Mouse (Mus musculus): ENCODE measurements at regions not wholly inside any gene's neighbourhood (a gene's known extent, or its start where the extent isn't known, plus 50 kb on each side); places are given as distances from the start of the nearest gene placed in this dataset.
A peak's percentile ranks its signal among the peaks of the same experiment; 100 is the strongest.

GRCm38 (mm10) chr6:127334256-127334655, 112.4 kb upstream of the Parp11 start:
- TF ChIP-seq CTCF (IDR thresholded peaks at IDR 0.05; ENCODE audit: borderline replicate concordance, extremely low read depth, insufficient read depth, insufficient read length) (no peak), POLR2A (IDR thresholded peaks at IDR 0.05; ENCODE audit: borderline replicate concordance, extremely low read depth, insufficient read depth, insufficient read length, poor library complexity, severe bottlenecking) (no peak)
- no peak for DNase-seq (ENCODE audit: low read depth)

- no peak for DNase-seq (ENCODE audit: low read depth)
- TF ChIP-seq POLR2A (IDR thresholded peaks at IDR 0.05; ENCODE audit: borderline replicate concordance, extremely low read depth, insufficient read depth, insufficient read length, poor library complexity, severe bottlenecking) (no peak), CTCF (IDR thresholded peaks at IDR 0.05; ENCODE audit: borderline replicate concordance, extremely low read depth, insufficient read depth, insufficient read length) (no peak)
Observed at GRCm38 (mm10) chr6:127335462-127335886, 111.2 kb upstream of the Parp11 start.

- TF ChIP-seq POLR2A (IDR thresholded peaks at IDR 0.05; ENCODE audit: borderline replicate concordance, extremely low read depth, insufficient read depth, insufficient read length, poor library complexity, severe bottlenecking) (no peak), CTCF (IDR thresholded peaks at IDR 0.05; ENCODE audit: borderline replicate concordance, extremely low read depth, insufficient read depth, insufficient read length) (no peak)
- DNase-seq (ENCODE audit: low read depth): no peak
Observed at GRCm38 (mm10) chr6:127335996-127336660, 110.5 kb upstream of the Parp11 start.

- peak; percentile 93 for DNase-seq (ENCODE audit: low read depth)
- TF ChIP-seq CTCF (IDR thresholded peaks at IDR 0.05; ENCODE audit: borderline replicate concordance, extremely low read depth, insufficient read depth, insufficient read length) (no peak), POLR2A (IDR thresholded peaks at IDR 0.05; ENCODE audit: borderline replicate concordance, extremely low read depth, insufficient read depth, insufficient read length, poor library complexity, severe bottlenecking) (no peak)
Observed at GRCm38 (mm10) chr6:127336681-127337397, 109.8 kb upstream of the Parp11 start.

GRCm38 (mm10) chr6:127337398-127337871, 109.2 kb upstream of the Parp11 start:
- DNase-seq (ENCODE audit: low read depth): peak; percentile 88
- TF ChIP-seq POLR2A (IDR thresholded peaks at IDR 0.05; ENCODE audit: borderline replicate concordance, extremely low read depth, insufficient read depth, insufficient read length, poor library complexity, severe bottlenecking): no peak
- TF ChIP-seq CTCF (IDR thresholded peaks at IDR 0.05; ENCODE audit: borderline replicate concordance, extremely low read depth, insufficient read depth, insufficient read length): no peak

GRCm38 (mm10) chr6:127338412-127338811, 108.2 kb upstream of the Parp11 start:
- no peak for TF ChIP-seq POLR2A (IDR thresholded peaks at IDR 0.05; ENCODE audit: borderline replicate concordance, extremely low read depth, insufficient read depth, insufficient read length, poor library complexity, severe bottlenecking)
- TF ChIP-seq CTCF (IDR thresholded peaks at IDR 0.05; ENCODE audit: borderline replicate concordance, extremely low read depth, insufficient read depth, insufficient read length): no peak
- DNase-seq (ENCODE audit: low read depth): peak; percentile 87

GRCm38 (mm10) chr6:127341604-127342003, 105.0 kb upstream of the Parp11 start:
- DNase-seq (ENCODE audit: low read depth): no peak
- TF ChIP-seq CTCF (IDR thresholded peaks at IDR 0.05; ENCODE audit: borderline replicate concordance, extremely low read depth, insufficient read depth, insufficient read length): no peak
- TF ChIP-seq POLR2A (IDR thresholded peaks at IDR 0.05; ENCODE audit: borderline replicate concordance, extremely low read depth, insufficient read depth, insufficient read length, poor library complexity, severe bottlenecking): no peak

GRCm38 (mm10) chr6:127348770-127349409, 97.8 kb upstream of the Parp11 start:
- no peak for DNase-seq (ENCODE audit: low read depth)
- TF ChIP-seq POLR2A (IDR thresholded peaks at IDR 0.05; ENCODE audit: borderline replicate concordance, extremely low read depth, insufficient read depth, insufficient read length, poor library complexity, severe bottlenecking): no peak
- no peak for TF ChIP-seq CTCF (IDR thresholded peaks at IDR 0.05; ENCODE audit: borderline replicate concordance, extremely low read depth, insufficient read depth, insufficient read length)

GRCm38 (mm10) chr6:127349479-127350110, 97.0 kb upstream of the Parp11 start:
- TF ChIP-seq POLR2A (IDR thresholded peaks at IDR 0.05; ENCODE audit: borderline replicate concordance, extremely low read depth, insufficient read depth, insufficient read length, poor library complexity, severe bottlenecking): no peak
- no peak for TF ChIP-seq CTCF (IDR thresholded peaks at IDR 0.05; ENCODE audit: borderline replicate concordance, extremely low read depth, insufficient read depth, insufficient read length)
- DNase-seq (ENCODE audit: low read depth): no peak

- DNase-seq (ENCODE audit: low read depth): no peak
- TF ChIP-seq CTCF (IDR thresholded peaks at IDR 0.05; ENCODE audit: borderline replicate concordance, extremely low read depth, insufficient read depth, insufficient read length) (no peak), POLR2A (IDR thresholded peaks at IDR 0.05; ENCODE audit: borderline replicate concordance, extremely low read depth, insufficient read depth, insufficient read length, poor library complexity, severe bottlenecking) (no peak)
Observed at GRCm38 (mm10) chr6:127351691-127352090, 94.9 kb upstream of the Parp11 start.

- TF ChIP-seq CTCF (IDR thresholded peaks at IDR 0.05; ENCODE audit: borderline replicate concordance, extremely low read depth, insufficient read depth, insufficient read length) (no peak), POLR2A (IDR thresholded peaks at IDR 0.05; ENCODE audit: borderline replicate concordance, extremely low read depth, insufficient read depth, insufficient read length, poor library complexity, severe bottlenecking) (no peak)
- DNase-seq (ENCODE audit: low read depth): no peak
Observed at GRCm38 (mm10) chr6:127355112-127355511, 91.5 kb upstream of the Parp11 start.
